Mouse (Mus musculus): ENCODE measurements at regions not wholly inside any gene's neighbourhood (a gene's known extent, or its start where the extent isn't known, plus 50 kb on each side); places are given as distances from the start of the nearest gene placed in this dataset.

GRCm38 (mm10) chr10:19448838-19449559 is 92.7 kb downstream of the Olig3 start:
- no peak overlapping the region for H3K4me3 ChIP-seq (ENCODE audit: low read length)
- WGBS, result 50% methylated on average over 12 of the region's 12 CpGs

GRCm38 (mm10) chr10:19459053-19459452 is 102.7 kb downstream of the Olig3 start:
- WGBS, result 41% methylated on average over 11 of the region's 11 CpGs
- Histone ChIP-seq H3K36me3 (ENCODE audit: control insufficient read depth, insufficient read depth, low read length) (no peaks in the 10 kb centered on the region), H3K4me1 (ENCODE audit: control insufficient read depth, insufficient read depth, low read length) (no peaks in the 10 kb centered on the region), H3K9me3 (ENCODE audit: control insufficient read depth, low read length) (no peaks in the 10 kb centered on the region), H3K4me2 (replicated peaks; ENCODE audit: low read depth, low read length) (no peak overlapping the region; the same call in 1 of the 2 replicates), H3K27me3 (ENCODE audit: control insufficient read depth, insufficient read depth, low read length) (no peaks in the 10 kb centered on the region), H3K27ac (ENCODE audit: low read depth, low read length) (0 out of 2 replicates have a peak overlapping the region, but pooled peaks have one; percentile 11), H3K9ac (ENCODE audit: low read depth, low read length) (no peak overlapping the region), H3K4me3 (ENCODE audit: low read length) (no peak overlapping the region)
- ATAC-seq (ENCODE audit: low FRiP score, low TSS enrichment), result peak; percentile 60; the same call in 1 of the 2 replicates

More at GRCm38 (mm10) chr10:19448838-19449559, 92.7 kb downstream of the Olig3 start:
- no peak for ATAC-seq (ENCODE audit: low FRiP score, low TSS enrichment)
- no peak overlapping the region for H3K4me2 ChIP-seq (replicated peaks; ENCODE audit: low read depth, low read length)
- no peaks in the 10 kb centered on the region for H3K9me3 ChIP-seq (ENCODE audit: control insufficient read depth, low read length)
- H3K36me3 ChIP-seq (ENCODE audit: control insufficient read depth, insufficient read depth, low read length), result no peaks in the 10 kb centered on the region
- H3K9ac ChIP-seq (ENCODE audit: low read depth, low read length), result no peak overlapping the region
- H3K4me1 ChIP-seq (ENCODE audit: control insufficient read depth, insufficient read depth, low read length), result no peaks in the 10 kb centered on the region
- no peaks in the 10 kb centered on the region for H3K27me3 ChIP-seq (ENCODE audit: control insufficient read depth, insufficient read depth, low read length)
- H3K27ac ChIP-seq (ENCODE audit: low read depth, low read length), result no peak overlapping the region

DNA sequence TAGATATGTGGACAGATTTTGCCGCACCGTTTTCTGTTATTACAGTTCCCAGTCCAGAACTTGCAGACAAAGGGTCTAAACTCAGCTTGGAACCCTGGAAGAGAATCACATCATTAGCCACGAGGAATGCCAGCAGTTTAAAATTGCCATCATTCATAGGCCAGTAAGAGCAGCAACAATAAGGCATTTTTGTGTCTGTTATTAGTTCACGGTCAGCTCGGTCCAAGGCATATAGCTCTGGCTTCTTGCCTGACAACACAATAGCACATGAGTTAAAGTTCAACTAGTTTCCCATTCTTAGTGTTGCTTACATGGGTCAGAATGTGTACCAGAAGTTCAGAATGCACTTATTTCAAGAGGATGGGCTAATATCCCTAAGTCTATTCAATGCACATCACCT is 103.4 kb downstream of the Olig3 start:
- H3K9ac ChIP-seq (ENCODE audit: low read depth, low read length), result no peak overlapping the region
- no peaks in the 10 kb centered on the region for H3K4me1 ChIP-seq (ENCODE audit: control insufficient read depth, insufficient read depth, low read length)
- ATAC-seq (ENCODE audit: low FRiP score, low TSS enrichment), result no peak
- H3K27me3 ChIP-seq (ENCODE audit: control insufficient read depth, insufficient read depth, low read length), result no peaks in the 10 kb centered on the region
- no peaks in the 10 kb centered on the region for H3K36me3 ChIP-seq (ENCODE audit: control insufficient read depth, insufficient read depth, low read length)
- H3K4me2 ChIP-seq (replicated peaks; ENCODE audit: low read depth, low read length), result no peak overlapping the region
- no peak overlapping the region for H3K27ac ChIP-seq (ENCODE audit: low read depth, low read length)
- 78% methylated on average over 5 of the region's 5 CpGs for WGBS
- no peaks in the 10 kb centered on the region for H3K9me3 ChIP-seq (ENCODE audit: control insufficient read depth, low read length)
- H3K4me3 ChIP-seq (ENCODE audit: low read length), result no peak overlapping the region

DNA sequence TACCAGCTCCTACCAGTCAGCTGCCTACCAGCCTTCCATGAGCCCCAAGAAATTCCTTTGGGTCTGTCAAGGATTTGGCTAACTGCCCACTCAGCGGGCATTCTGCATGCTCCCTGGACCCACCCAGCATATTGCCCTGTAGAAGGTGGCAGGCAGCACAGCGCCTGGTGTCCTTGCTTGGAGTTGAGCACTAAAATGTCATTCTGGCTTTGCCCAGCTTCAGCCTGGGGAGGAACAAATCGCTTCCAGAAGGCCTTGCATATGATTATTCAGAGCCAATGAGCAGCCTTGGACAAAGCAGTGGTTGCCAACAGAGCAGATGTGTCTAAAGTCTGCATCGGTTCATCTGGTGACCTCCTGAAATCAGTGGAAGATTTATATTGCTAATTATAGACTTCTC is 103.8 kb downstream of the Olig3 start:
- ATAC-seq (ENCODE audit: low FRiP score, low TSS enrichment), result no peak
- no peaks in the 10 kb centered on the region for H3K36me3 ChIP-seq (ENCODE audit: control insufficient read depth, insufficient read depth, low read length)
- no peak overlapping the region for H3K9ac ChIP-seq (ENCODE audit: low read depth, low read length)
- H3K9me3 ChIP-seq (ENCODE audit: control insufficient read depth, low read length), result no peaks in the 10 kb centered on the region
- H3K27me3 ChIP-seq (ENCODE audit: control insufficient read depth, insufficient read depth, low read length), result no peaks in the 10 kb centered on the region
- no peaks in the 10 kb centered on the region for H3K4me1 ChIP-seq (ENCODE audit: control insufficient read depth, insufficient read depth, low read length)
- H3K27ac ChIP-seq (ENCODE audit: low read depth, low read length), result no peak overlapping the region
- WGBS, result 74% methylated on average over 4 of the region's 4 CpGs
- no peak overlapping the region for H3K4me3 ChIP-seq (ENCODE audit: low read length)
- H3K4me2 ChIP-seq (replicated peaks; ENCODE audit: low read depth, low read length), result no peak overlapping the region

DNA sequence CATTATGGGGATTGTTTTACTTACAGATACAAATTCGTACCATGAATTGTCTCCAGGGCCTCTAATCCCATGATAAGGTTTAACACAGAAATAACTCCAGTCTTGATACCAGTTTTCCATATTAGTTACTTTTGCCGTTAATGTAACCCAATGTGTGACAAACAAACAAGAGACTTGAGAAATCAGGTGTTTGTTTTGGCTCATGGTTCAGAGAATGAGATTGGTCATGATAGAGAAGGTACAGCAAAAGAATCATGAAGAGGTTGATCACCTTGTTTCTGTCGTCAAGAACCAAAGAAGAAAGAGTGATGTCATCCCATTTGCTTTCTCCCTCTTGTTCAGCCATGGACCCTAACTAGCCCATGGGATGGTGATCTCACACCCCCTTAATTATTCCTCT is 107.5 kb downstream of the Olig3 start:
- no peak overlapping the region for H3K4me3 ChIP-seq (ENCODE audit: low read length)
- ATAC-seq (ENCODE audit: low FRiP score, low TSS enrichment), result no peak
- no peaks in the 10 kb centered on the region for H3K36me3 ChIP-seq (ENCODE audit: control insufficient read depth, insufficient read depth, low read length)
- no peaks in the 10 kb centered on the region for H3K4me1 ChIP-seq (ENCODE audit: control insufficient read depth, insufficient read depth, low read length)
- H3K27ac ChIP-seq (ENCODE audit: low read depth, low read length), result no peak overlapping the region
- no peaks in the 10 kb centered on the region for H3K9me3 ChIP-seq (ENCODE audit: control insufficient read depth, low read length)
- 81% methylated on average over 3 of the region's 3 CpGs for whole genome bisulfite sequencing
- no peak overlapping the region for H3K9ac ChIP-seq (ENCODE audit: low read depth, low read length)
- no peak overlapping the region for H3K4me2 ChIP-seq (replicated peaks; ENCODE audit: low read depth, low read length)
- no peaks in the 10 kb centered on the region for H3K27me3 ChIP-seq (ENCODE audit: control insufficient read depth, insufficient read depth, low read length)

DNA sequence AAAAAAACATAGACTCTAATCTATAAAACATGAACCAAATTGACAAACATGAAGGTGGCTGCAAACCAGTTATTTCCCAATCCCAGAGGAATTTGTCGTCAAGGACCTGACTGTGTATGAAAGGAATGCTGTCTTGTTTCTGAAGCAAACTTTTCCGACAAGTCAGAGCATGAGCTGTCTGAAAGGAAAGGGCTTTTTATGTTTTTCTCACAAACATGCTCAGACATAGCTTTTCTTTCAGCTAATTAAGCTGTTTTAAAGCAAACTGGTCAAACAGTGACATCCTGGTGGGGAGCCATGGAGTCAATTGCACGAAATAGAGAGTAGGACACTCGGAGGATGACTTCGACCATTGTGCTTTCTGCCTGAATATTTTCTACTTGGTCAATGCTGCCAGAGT is 108.2 kb downstream of the Olig3 start:
- Histone ChIP-seq H3K27me3 (ENCODE audit: control insufficient read depth, insufficient read depth, low read length) (no peaks in the 10 kb centered on the region), H3K4me2 (replicated peaks; ENCODE audit: low read depth, low read length) (no peak overlapping the region), H3K4me1 (ENCODE audit: control insufficient read depth, insufficient read depth, low read length) (no peaks in the 10 kb centered on the region), H3K27ac (ENCODE audit: low read depth, low read length) (no peak overlapping the region), H3K36me3 (ENCODE audit: control insufficient read depth, insufficient read depth, low read length) (no peaks in the 10 kb centered on the region), H3K9ac (ENCODE audit: low read depth, low read length) (no peak overlapping the region), H3K4me3 (ENCODE audit: low read length) (no peak overlapping the region), H3K9me3 (ENCODE audit: control insufficient read depth, low read length) (no peaks in the 10 kb centered on the region)
- 83% methylated on average over 5 of the region's 5 CpGs for WGBS
- ATAC-seq (ENCODE audit: low FRiP score, low TSS enrichment), result no peak

GRCm38 (mm10) chr10:19471349-19472040 is 115.2 kb downstream of the Olig3 start:
- WGBS, result 78% methylated on average over 9 of the region's 9 CpGs
- ATAC-seq (ENCODE audit: low FRiP score, low TSS enrichment), result no peak
- H3K27ac ChIP-seq (ENCODE audit: low read depth, low read length), result no peak overlapping the region
- H3K9ac ChIP-seq (ENCODE audit: low read depth, low read length), result no peak overlapping the region
- H3K27me3 ChIP-seq (ENCODE audit: control insufficient read depth, insufficient read depth, low read length), result no peaks in the 10 kb centered on the region
- H3K9me3 ChIP-seq (ENCODE audit: control insufficient read depth, low read length), result no peaks in the 10 kb centered on the region
- no peak overlapping the region for H3K4me2 ChIP-seq (replicated peaks; ENCODE audit: low read depth, low read length)
- H3K36me3 ChIP-seq (ENCODE audit: control insufficient read depth, insufficient read depth, low read length), result no peaks in the 10 kb centered on the region
- no peaks in the 10 kb centered on the region for H3K4me1 ChIP-seq (ENCODE audit: control insufficient read depth, insufficient read depth, low read length)
- no peak overlapping the region for H3K4me3 ChIP-seq (ENCODE audit: low read length)

GRCm38 (mm10) chr10:19472066-19472465 is 115.7 kb downstream of the Olig3 start:
- H3K27me3 ChIP-seq (ENCODE audit: control insufficient read depth, insufficient read depth, low read length), result no peaks in the 10 kb centered on the region
- H3K27ac ChIP-seq (ENCODE audit: low read depth, low read length), result no peak overlapping the region
- H3K4me1 ChIP-seq (ENCODE audit: control insufficient read depth, insufficient read depth, low read length), result no peaks in the 10 kb centered on the region
- WGBS, result 50% methylated on average over 6 of the region's 6 CpGs
- no peak overlapping the region for H3K4me2 ChIP-seq (replicated peaks; ENCODE audit: low read depth, low read length)
- no peak for ATAC-seq (ENCODE audit: low FRiP score, low TSS enrichment)
- no peaks in the 10 kb centered on the region for H3K36me3 ChIP-seq (ENCODE audit: control insufficient read depth, insufficient read depth, low read length)
- H3K9ac ChIP-seq (ENCODE audit: low read depth, low read length), result 0 out of 2 replicates have a peak overlapping the region, but pooled peaks have one; percentile 4
- H3K9me3 ChIP-seq (ENCODE audit: control insufficient read depth, low read length), result no peaks in the 10 kb centered on the region
- no peak overlapping the region for H3K4me3 ChIP-seq (ENCODE audit: low read length)

GRCm38 (mm10) chr10:19472949-19473535 is 116.7 kb downstream of the Olig3 start:
- Histone ChIP-seq H3K27me3 (ENCODE audit: control insufficient read depth, insufficient read depth, low read length) (no peaks in the 10 kb centered on the region), H3K4me2 (replicated peaks; ENCODE audit: low read depth, low read length) (no peak overlapping the region), H3K9ac (ENCODE audit: low read depth, low read length) (no peak overlapping the region), H3K9me3 (ENCODE audit: control insufficient read depth, low read length) (no peaks in the 10 kb centered on the region), H3K4me1 (ENCODE audit: control insufficient read depth, insufficient read depth, low read length) (no peaks in the 10 kb centered on the region), H3K27ac (ENCODE audit: low read depth, low read length) (no peak overlapping the region), H3K36me3 (ENCODE audit: control insufficient read depth, insufficient read depth, low read length) (no peaks in the 10 kb centered on the region), H3K4me3 (ENCODE audit: low read length) (no peak overlapping the region)
- 68% methylated on average over 3 of the region's 3 CpGs for WGBS
- no peak for ATAC-seq (ENCODE audit: low FRiP score, low TSS enrichment)
